Mouse (Mus musculus) spleen, adult 12 weeks (tissue): ENCODE data around the gene Zfyve19.

ENCODE experiments used
- DNase-seq: peaks from one replicate; pipeline ENCODE4 v3.0.0; 2022; ENCODE audit warnings: low spot score

Zfyve19 gene

GRCm38 (mm10) chr2:119250826-119251478 lies 42.5 kb downstream of the Zfyve19 start:
- peak; percentile 76 for DNase-seq

DNA sequence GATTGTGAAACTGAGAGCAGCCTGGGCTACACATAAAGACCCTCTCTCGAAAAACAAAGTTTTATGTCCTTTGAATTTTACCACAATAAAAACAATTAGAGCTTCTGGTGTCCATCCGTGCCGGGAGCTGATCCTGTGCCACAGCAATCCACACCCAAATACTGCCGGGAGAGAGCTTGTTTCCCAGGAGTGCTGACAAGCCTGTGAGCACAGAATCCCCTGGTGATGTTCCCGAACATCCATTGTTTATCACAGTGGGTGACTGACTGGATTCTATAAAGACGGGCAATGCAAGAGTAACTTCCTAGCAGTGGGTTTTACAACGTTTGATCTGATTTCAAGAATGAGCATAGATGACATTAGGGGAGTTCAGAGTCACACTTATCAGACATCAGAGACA lies 46.6 kb downstream of the Zfyve19 start:
- DNase-seq: no peak

DNA sequence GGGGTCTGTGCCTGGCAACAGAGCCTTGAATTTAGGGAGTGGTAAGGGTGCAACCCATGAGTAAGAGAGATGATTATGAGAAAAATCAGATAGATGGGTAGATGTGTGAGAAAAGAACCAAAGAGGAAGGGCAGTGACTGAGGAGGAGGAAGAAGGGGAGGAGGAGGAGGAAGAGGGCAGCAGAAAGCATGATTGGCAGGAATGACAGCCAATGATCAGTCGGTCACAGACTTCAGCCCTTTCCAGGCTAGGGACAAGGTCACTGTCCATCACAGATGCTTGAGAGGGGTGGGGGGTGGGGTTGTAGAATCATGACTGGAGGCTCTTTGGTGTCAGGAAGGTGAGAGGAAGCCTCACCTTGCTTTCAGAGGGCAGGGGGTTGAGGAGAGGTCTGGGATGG lies 52.1 kb downstream of the Zfyve19 start:
- DNase-seq: no peak

DNA sequence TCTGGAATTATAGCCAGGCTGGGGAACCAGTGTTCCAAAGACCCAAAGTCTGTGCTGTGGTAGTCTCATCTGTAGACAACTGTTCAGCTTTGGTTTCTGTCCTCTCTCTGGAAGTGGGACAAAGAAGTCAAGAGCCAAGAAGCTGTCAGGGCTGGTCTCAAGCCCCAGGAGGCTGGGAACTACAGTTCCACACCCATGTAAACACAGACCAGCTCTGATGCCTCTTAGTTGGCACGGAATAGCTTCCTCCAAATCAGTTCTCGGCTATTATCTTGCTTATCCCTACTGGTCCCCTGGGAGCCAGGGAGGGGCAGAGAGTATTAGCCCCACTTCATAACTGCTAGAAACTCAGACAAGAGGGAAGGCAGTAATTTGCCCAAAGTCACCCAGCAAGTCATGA lies 52.9 kb downstream of the Zfyve19 start:
- DNase-seq: no peak

DNA sequence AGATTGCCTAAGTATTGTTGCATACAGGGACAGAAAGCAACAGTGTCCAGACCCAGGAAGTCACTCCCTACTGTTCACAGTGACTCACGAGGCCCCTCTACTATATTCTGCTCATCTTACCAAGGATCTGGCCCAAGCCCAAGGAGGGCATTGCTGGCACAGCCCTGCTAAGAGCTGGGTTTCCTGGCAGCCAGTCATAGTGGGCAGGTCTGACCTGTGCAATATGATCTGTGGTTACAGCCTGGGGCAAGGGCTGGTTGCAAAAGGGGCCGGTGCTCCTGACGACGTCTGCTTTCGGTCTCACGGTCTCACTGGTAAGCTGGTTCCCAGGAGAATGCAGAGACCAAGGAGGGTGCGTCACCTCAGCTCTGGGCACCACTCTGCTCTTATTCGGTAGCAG lies 54.6 kb downstream of the Zfyve19 start:
- DNase-seq: no peak

- no peak for DNase-seq
Measured at GRCm38 (mm10) chr2:119263813-119264212, 55.4 kb downstream of the Zfyve19 start.
